Mouse (Mus musculus): Measurements from ENCODE around the gene Gm428. TPM values are rescaled to one million over a fixed set of nuclear protein-coding genes. Genes with fewer than 3 reads are reported as not detected.
"Not testable (repeated sequence)": the region's sequence is repeated elsewhere in the genome, so short reads cannot be mapped to it uniquely, and the experiment has no call there.

Gene Gm428
- polyA plus RNA-seq (2016; fragmentation: Nextera tagmentation; extraction: Ambion mirVana): not detected in 2 replicates

DNA sequence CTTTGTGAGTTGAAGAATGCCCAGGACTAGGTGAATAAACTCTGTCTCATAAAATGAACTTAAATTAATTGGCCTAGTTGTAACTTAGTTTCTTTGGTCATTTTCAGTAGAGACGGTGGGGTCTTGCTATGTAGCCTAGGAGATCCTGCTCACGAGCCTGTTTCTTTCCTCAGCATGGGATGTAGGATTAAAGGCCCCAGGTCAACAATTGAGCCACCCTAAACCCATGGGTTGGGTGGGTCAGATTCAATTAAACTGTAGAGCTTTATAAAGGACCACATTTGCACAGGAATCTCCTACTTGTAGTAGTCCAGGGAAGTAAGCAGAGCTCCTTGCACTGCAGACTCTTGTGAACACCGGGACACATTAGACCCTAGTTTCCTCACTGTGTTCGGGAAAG, at the start of gene Gm428:
TSS of gene Gm428 (plus strand) at position 301 of the 400 bp plus-strand sequence.
- H3K27me3 ChIP-seq (ENCODE audit: insufficient read depth, poor library complexity, severe bottlenecking); DNase-seq (ENCODE audit: low spot score); H3K4me3 ChIP-seq; H3K4me1 ChIP-seq; H3K36me3 ChIP-seq; H3K9me3 ChIP-seq; H3K27ac ChIP-seq: not testable (repeated sequence)
- WGBS: 50% methylated on average over 1 of the region's 4 CpGs

DNA sequence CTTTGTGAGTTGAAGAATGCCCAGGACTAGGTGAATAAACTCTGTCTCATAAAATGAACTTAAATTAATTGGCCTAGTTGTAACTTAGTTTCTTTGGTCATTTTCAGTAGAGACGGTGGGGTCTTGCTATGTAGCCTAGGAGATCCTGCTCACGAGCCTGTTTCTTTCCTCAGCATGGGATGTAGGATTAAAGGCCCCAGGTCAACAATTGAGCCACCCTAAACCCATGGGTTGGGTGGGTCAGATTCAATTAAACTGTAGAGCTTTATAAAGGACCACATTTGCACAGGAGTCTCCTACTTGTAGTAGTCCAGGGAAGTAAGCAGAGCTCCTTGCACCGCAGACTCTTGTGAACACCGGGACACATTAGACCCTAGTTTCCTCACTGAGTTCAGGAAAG, 45.5 kb upstream of the Gm428 start, which contains the start of gene Gm11236:
TSS of gene Gm11236 (plus strand) at position 301 of the 400 bp plus-strand sequence.
- not testable (repeated sequence) for H3K27ac ChIP-seq; H3K9me3 ChIP-seq; H3K4me1 ChIP-seq; H3K4me3 ChIP-seq; DNase-seq (ENCODE audit: low spot score); H3K27me3 ChIP-seq (ENCODE audit: insufficient read depth, poor library complexity, severe bottlenecking); H3K36me3 ChIP-seq
- no CpG with 5 or more reads among the region's 4 CpGs for WGBS

DNA sequence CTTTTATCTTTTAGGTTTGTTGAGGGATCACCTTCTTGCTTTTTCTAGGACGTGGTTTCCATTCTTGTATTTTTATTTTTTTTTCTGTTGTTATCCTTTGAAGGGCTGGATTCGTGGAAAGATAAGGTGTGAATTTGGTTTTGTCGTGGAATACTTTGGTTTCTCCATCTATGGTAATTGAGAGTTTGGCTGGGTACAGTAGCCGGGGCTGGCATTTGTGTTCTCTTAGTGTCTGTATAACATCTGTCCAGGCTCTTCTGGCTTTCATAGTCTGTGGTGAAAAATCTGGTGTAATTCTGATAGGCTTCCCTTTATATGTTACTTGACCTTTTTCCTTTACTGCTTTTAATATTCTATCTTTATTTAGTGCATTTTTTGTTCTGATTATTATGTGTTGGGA, 21.5 kb upstream of the Gm428 start:
- not testable (repeated sequence) for H3K27me3 ChIP-seq (ENCODE audit: insufficient read depth, poor library complexity, severe bottlenecking); H3K4me1 ChIP-seq; DNase-seq (ENCODE audit: low spot score); H3K4me3 ChIP-seq; H3K27ac ChIP-seq; H3K9me3 ChIP-seq; H3K36me3 ChIP-seq
- 85% methylated on average over 4 of the region's 4 CpGs for WGBS

DNA sequence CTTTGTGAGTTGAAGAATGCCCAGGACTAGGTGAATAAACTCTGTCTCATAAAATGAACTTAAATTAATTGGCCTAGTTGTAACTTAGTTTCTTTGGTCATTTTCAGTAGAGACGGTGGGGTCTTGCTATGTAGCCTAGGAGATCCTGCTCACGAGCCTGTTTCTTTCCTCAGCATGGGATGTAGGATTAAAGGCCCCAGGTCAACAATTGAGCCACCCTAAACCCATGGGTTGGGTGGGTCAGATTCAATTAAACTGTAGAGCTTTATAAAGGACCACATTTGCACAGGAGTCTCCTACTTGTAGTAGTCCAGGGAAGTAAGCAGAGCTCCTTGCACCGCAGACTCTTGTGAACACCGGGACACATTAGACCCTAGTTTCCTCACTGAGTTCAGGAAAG, 15.3 kb upstream of the Gm428 start, which contains the start of gene Gm11239:
TSS of gene Gm11239 (plus strand) at position 301 of the 400 bp plus-strand sequence.
- H3K27me3 ChIP-seq (ENCODE audit: insufficient read depth, poor library complexity, severe bottlenecking); H3K9me3 ChIP-seq; H3K36me3 ChIP-seq; DNase-seq (ENCODE audit: low spot score); H3K27ac ChIP-seq; H3K4me1 ChIP-seq; H3K4me3 ChIP-seq: not testable (repeated sequence)
- no CpG with 5 or more reads among the region's 4 CpGs for WGBS

DNA sequence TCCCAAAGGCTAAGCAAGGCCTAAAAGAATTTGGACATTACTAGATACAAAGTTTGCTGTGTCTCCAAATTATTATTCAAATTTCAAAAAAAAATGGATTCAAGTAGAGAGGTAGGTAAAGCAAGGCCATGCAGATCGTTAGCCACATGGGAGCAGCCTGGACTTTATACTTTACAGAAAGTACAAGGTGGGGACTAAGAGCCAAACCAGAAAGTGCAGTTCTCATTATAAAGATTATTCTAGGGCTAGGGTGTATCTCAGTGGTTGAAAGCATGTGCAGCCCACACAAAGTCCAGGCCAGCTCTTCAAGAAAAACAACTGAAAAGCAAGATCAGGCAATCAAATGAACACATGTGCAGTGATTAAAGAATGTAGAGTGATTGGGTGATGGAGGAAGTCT, 35.4 kb downstream of the Gm428 start:
- Histone ChIP-seq H3K4me3 (no peak overlapping the region), H3K9me3 (no peaks in the 10 kb centered on the region), H3K36me3 (no peaks in the 10 kb centered on the region), H3K27me3 (ENCODE audit: insufficient read depth, poor library complexity, severe bottlenecking) (no peaks in the 10 kb centered on the region), H3K4me1 (no peaks in the 10 kb centered on the region), H3K27ac (no peak overlapping the region)
- 87% methylated on average over 1 of the region's 1 CpGs for WGBS
- DNase-seq (ENCODE audit: low spot score): no peak

DNA sequence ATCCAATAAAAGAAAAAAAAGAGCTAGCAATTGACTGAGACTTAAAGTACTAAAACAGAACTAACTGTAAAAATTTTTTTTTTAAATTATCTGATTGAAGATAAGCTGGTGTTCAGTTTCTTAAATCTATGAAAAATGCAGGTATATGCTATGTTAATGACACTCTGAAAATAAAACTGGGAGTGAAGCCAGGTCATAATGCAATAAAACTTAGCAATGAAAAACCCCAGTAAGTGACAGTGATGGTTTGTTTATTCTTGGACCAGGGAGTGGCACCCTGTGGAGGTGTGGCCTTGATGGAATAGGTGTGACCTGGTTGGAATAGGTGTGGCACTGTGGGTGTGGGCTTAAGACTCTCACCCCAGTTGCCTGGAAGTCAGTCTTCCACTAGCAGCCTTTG, 36.5 kb downstream of the Gm428 start:
- DNase-seq (ENCODE audit: low spot score): no peak
- H3K4me3 ChIP-seq: no peak overlapping the region
- no peaks in the 10 kb centered on the region for H3K4me1 ChIP-seq
- no peaks in the 10 kb centered on the region for H3K36me3 ChIP-seq
- no peak overlapping the region for H3K27ac ChIP-seq
- H3K9me3 ChIP-seq: no peaks in the 10 kb centered on the region
- no peaks in the 10 kb centered on the region for H3K27me3 ChIP-seq (ENCODE audit: insufficient read depth, poor library complexity, severe bottlenecking)

Other genes starting within 250 kb of the Gm428 start
- gene Gm11238, start 75.6 kb upstream of the Gm428 start, polyA plus RNA-seq (2016; fragmentation: Nextera tagmentation; extraction: Ambion mirVana): not detected in 2 replicates
- gene Gm11237, start 60.5 kb upstream of the Gm428 start, polyA plus RNA-seq (2016; fragmentation: Nextera tagmentation; extraction: Ambion mirVana): not detected in 2 replicates
- not detected in 2 replicates for gene Gm11236, start 45.4 kb upstream of the Gm428 start, polyA plus RNA-seq (2016; fragmentation: Nextera tagmentation; extraction: Ambion mirVana)
- gene Gm11239, start 15.2 kb upstream of the Gm428 start, polyA plus RNA-seq (2016; fragmentation: Nextera tagmentation; extraction: Ambion mirVana): not detected in 2 replicates
- gene Rasef, start 107.5 kb downstream of the Gm428 start, polyA plus RNA-seq (2016; fragmentation: Nextera tagmentation; extraction: Ambion mirVana): 0.99 and 1.2 TPM in 2 replicates
- not detected in 2 replicates for gene Gm11758, start 192.8 kb downstream of the Gm428 start, polyA plus RNA-seq (2016; fragmentation: Nextera tagmentation; extraction: Ambion mirVana)
- gene Gm11757, start 207.6 kb downstream of the Gm428 start, polyA plus RNA-seq (2016; fragmentation: Nextera tagmentation; extraction: Ambion mirVana): not detected in 2 replicates
- not detected in 2 replicates for gene Gm13871, start 222.4 kb downstream of the Gm428 start, polyA plus RNA-seq (2016; fragmentation: Nextera tagmentation; extraction: Ambion mirVana)
- gene Gm11756, start 237.2 kb downstream of the Gm428 start, polyA plus RNA-seq (2016; fragmentation: Nextera tagmentation; extraction: Ambion mirVana): not detected in 2 replicates